In the genomic region with DNA sequence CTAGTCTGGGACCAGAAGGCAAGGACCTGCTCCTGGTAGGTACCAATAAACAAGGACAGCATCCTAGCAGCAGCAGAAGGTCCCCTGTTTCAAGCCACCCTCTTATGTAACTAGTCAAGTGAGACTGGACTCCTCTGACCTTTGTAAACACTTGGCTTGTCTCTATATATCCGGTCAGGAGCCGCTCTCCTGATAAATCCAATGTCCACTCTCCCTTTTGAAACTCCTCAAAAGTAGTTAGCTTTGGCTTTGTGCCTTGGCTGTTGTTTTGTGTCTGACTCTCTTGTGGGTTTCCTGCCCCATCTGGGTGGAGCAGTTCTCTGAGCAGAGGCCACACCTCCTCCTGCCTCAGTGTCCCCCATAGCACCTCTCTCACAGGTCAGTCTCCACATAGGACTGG, we compare ENCODE assay signal across 8 mouse cellular contexts. TPM values are rescaled to one million over a fixed set of nuclear protein-coding genes. Genes with fewer than 3 reads are reported as not detected.
A peak's percentile ranks its signal among the peaks of the same experiment; 100 is the strongest.
DNase-seq lines count a peak whose midpoint lies in the region; ATAC-seq lines count a peak whose summit lies in the region.

No protein-coding gene starts in this region.

- H3K4me2 ChIP-seq in forebrain, embryonic 13.5 days, result no peak overlapping the region
- H3K4me2 ChIP-seq in intestine, embryonic 15.5 days (replicated peaks), result no peak overlapping the region

- no peaks in the 10 kb centered on the region for H3K36me3 ChIP-seq in forebrain, embryonic 13.5 days (ENCODE audit: poor library complexity, severe bottlenecking)
- no peaks in the 10 kb centered on the region for H3K36me3 ChIP-seq in intestine, embryonic 15.5 days

- peaks cover 30% of the 10 kb centered on the region for H3K4me1 ChIP-seq in forebrain, embryonic 13.5 days
- H3K4me1 ChIP-seq in intestine, embryonic 15.5 days (replicated peaks), result peaks cover 24% of the 10 kb centered on the region

- ATAC-seq in forebrain, embryonic 13.5 days, result no peak
- ATAC-seq in intestine, embryonic 15.5 days, result no peak; the same call in 1 of the 2 replicates

- DNase-seq in heart, adult 11 months, result peak; percentile 98
- DNase-seq in heart, postnatal 36 days, result no peak
- peak; percentile 74 for DNase-seq in lung, postnatal 25 days (ENCODE audit: low spot score)
- DNase-seq in embryo, embryonic 10 days (ENCODE audit: low spot score), result no peak
- DNase-seq in spleen, adult 12 weeks (ENCODE audit: low spot score), result no peak
- DNase-seq in urinary bladder, adult 2 months (ENCODE audit: low spot score), result no peak

- H3K4me3 ChIP-seq in forebrain, embryonic 13.5 days, result no peak overlapping the region
- H3K4me3 ChIP-seq in intestine, embryonic 15.5 days (replicated peaks), result no peak overlapping the region

- peak overlapping the region; percentile 14; the same call in 1 of the 2 replicates for H3K9ac ChIP-seq in forebrain, embryonic 13.5 days
- no peak overlapping the region for H3K9ac ChIP-seq in intestine, embryonic 15.5 days

- WGBS in forebrain, embryonic 13.5 days, result 94% methylated on average over 2 of the region's 2 CpGs
- 68% methylated on average over 2 of the region's 2 CpGs for WGBS in intestine, embryonic 15.5 days

- H3K27ac ChIP-seq in forebrain, embryonic 13.5 days, result peak overlapping the region; percentile 75
- H3K27ac ChIP-seq in intestine, embryonic 15.5 days, result peak overlapping the region; percentile 77

- intact Hi-C loops in heart, postnatal 36 days (cut with DNase I), result loop anchor here (5.0 kb wide), 1 partner anchor 131 kb away; a partner anchor contains a TSS

- peaks cover 29% of the 10 kb centered on the region for H3K27me3 ChIP-seq in forebrain, embryonic 13.5 days
- H3K27me3 ChIP-seq in intestine, embryonic 15.5 days (replicated peaks), result peaks cover 4% of the 10 kb centered on the region; the same call in 1 of the 2 replicates

- 0 out of 2 replicates have a peak, but pooled peaks cover 3% of the 10 kb centered on the region for H3K9me3 ChIP-seq in forebrain, embryonic 13.5 days (replicated peaks)
- no peaks in the 10 kb centered on the region for H3K9me3 ChIP-seq in intestine, embryonic 15.5 days

RNA-seq across cellular contexts. Expression of a gene that starts 19.4 kb away (rescaled TPM):
- total RNA-seq in heart, postnatal 36 days (2021), result 100 to 1,000 TPM; 160 to 173 TPM
- polyA plus RNA-seq in forebrain, embryonic 13.5 days (2015; fragmentation: Nextera tagmentation; extraction: Ambion mirVana), result 35.0 and 43.3 TPM in 2 replicates
- polyA plus RNA-seq in intestine, embryonic 15.5 days (2015; fragmentation: Nextera tagmentation; extraction: Ambion mirVana), result 56.9 and 59.4 TPM in 2 replicates
- polyA plus RNA-seq in urinary bladder, adult 2 months (2012; rRNA removed), result 94.7 and 106 TPM in 2 replicates

RNA-seq across cellular contexts. Expression of a gene that starts 19.6 kb away (rescaled TPM):
- 10 to 100 TPM; 10.5 to 20.1 TPM for total RNA-seq in heart, postnatal 36 days (2021)
- polyA plus RNA-seq in forebrain, embryonic 13.5 days (2015; fragmentation: Nextera tagmentation; extraction: Ambion mirVana), result 75.3 and 81.6 TPM in 2 replicates
- polyA plus RNA-seq in intestine, embryonic 15.5 days (2015; fragmentation: Nextera tagmentation; extraction: Ambion mirVana), result 98.0 and 100 TPM in 2 replicates
- 45.1 and 57.1 TPM in 2 replicates for polyA plus RNA-seq in urinary bladder, adult 2 months (2012; rRNA removed)

RNA-seq across cellular contexts. Expression of a gene that starts 19.6 kb away (rescaled TPM):
- total RNA-seq in heart, postnatal 36 days (2021), result 1 to 10 TPM in 1 of 2 experiments, under 1 TPM in 1; 0.62 to 1.0 TPM
- polyA plus RNA-seq in forebrain, embryonic 13.5 days (2015; fragmentation: Nextera tagmentation; extraction: Ambion mirVana), result 0.12 and 0.14 TPM in 2 replicates
- polyA plus RNA-seq in intestine, embryonic 15.5 days (2015; fragmentation: Nextera tagmentation; extraction: Ambion mirVana), result 3.3 and 3.4 TPM in 2 replicates
- polyA plus RNA-seq in urinary bladder, adult 2 months (2012; rRNA removed), result 16.9 and 24.7 TPM in 2 replicates

RNA-seq across cellular contexts. Expression of a gene that starts 50.3 kb away (rescaled TPM):
- 10 to 100 TPM; 13.2 to 16.2 TPM for total RNA-seq in heart, postnatal 36 days (2021)
- polyA plus RNA-seq in forebrain, embryonic 13.5 days (2015; fragmentation: Nextera tagmentation; extraction: Ambion mirVana), result 58.5 and 71.5 TPM in 2 replicates
- polyA plus RNA-seq in intestine, embryonic 15.5 days (2015; fragmentation: Nextera tagmentation; extraction: Ambion mirVana), result 20.8 and 22.0 TPM in 2 replicates
- 46.8 and 47.7 TPM in 2 replicates for polyA plus RNA-seq in urinary bladder, adult 2 months (2012; rRNA removed)

RNA-seq across cellular contexts. Expression of a gene that starts 55.8 kb away (rescaled TPM):
- total RNA-seq in heart, postnatal 36 days (2021), result 10 to 100 TPM; 65.9 to 71.2 TPM
- polyA plus RNA-seq in forebrain, embryonic 13.5 days (2015; fragmentation: Nextera tagmentation; extraction: Ambion mirVana), result 71.8 and 72.1 TPM in 2 replicates
- 95.2 and 96.7 TPM in 2 replicates for polyA plus RNA-seq in intestine, embryonic 15.5 days (2015; fragmentation: Nextera tagmentation; extraction: Ambion mirVana)
- 75.0 and 78.3 TPM in 2 replicates for polyA plus RNA-seq in urinary bladder, adult 2 months (2012; rRNA removed)

Comparison
In these comparisons a context has a peak if more than half of its experiments do, and no peak if none do; other contexts are left out.
1. DNase-seq: peak in heart, adult 11 months (single experiment) and lung, postnatal 25 days (single experiment); none in heart, postnatal 36 days (0 of 2), embryo, embryonic 10 days (single experiment), spleen, adult 12 weeks (single experiment) and urinary bladder, adult 2 months (single experiment).